Mouse (Mus musculus): Measurements from ENCODE around the gene Rapgef1. TPM values are rescaled to one million over a fixed set of nuclear protein-coding genes. Genes with fewer than 3 reads are reported as not detected.
A peak's percentile ranks its signal among the peaks of the same experiment; 100 is the strongest.

Rapgef1 gene
- polyA plus RNA-seq, 1 experiment from 2014 or later: 11.4 TPM

DNA sequence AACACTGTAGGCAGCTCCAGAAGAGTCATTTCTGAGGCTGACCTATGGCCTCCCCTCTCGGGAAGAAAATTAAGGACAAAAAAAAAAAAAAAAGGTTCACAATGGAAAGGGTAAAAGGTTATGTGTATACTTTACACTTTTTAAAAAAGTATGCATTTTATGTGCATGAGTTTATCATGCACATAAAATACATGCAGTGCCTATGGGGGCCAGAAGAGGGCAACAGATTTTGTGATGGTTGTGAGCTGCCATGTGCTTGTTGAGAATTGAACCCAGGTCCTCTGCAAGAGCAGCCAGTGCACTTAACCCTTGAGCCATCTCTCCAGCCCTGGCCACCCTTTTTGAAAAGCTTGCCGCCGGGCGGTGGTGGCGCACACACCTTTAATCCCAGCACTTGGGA lies 128.3 kb downstream of the Rapgef1 start:
- WGBS: 62% methylated on average over 5 of the region's 5 CpGs
- Histone ChIP-seq H3K27ac (ENCODE audit: low read length) (no peak overlapping the region), H3K27me3 (replicated peaks; ENCODE audit: insufficient read depth, low read length) (peaks cover 26% of the 10 kb centered on the region), H3K9ac (replicated peaks; ENCODE audit: low read depth) (no peak overlapping the region), H3K4me1 (ENCODE audit: insufficient read depth, low read depth, low read length) (no peaks in the 10 kb centered on the region), H3K4me3 (ENCODE audit: low read depth, low read length) (no peak overlapping the region), H3K36me3 (ENCODE audit: insufficient read depth, low read length) (no peaks in the 10 kb centered on the region), H3K4me2 (replicated peaks; ENCODE audit: low read depth, low read length) (no peak overlapping the region), H3K9me3 (ENCODE audit: low read length) (no peaks in the 10 kb centered on the region)
- ATAC-seq (no peak), DNase-seq (ENCODE audit: low spot score) (no peak)
- TF ChIP-seq EP300 (IDR thresholded peaks at IDR 0.05) (no peak), CTCF (IDR thresholded peaks at IDR 0.05) (peak; percentile 52; the same call in 1 of the 2 replicates)

DNA sequence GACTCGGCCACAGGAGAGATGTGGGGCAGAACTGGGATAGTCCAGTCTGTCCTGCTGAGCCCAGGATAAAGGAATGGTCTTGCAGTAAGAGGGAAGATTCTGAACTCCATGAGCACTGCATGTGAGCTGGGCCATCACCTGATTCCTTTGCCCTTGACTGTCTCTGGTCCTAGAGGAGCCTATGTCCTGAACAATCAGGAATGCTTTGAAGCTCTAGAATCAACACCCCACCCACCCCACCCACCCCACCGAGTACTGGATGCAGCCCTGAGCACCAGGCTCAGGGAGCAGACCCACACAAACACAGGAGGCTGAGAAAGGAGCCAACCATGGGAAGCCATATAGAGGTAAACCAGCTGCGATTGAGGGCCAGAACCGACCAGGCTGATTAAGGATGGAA lies 129.0 kb downstream of the Rapgef1 start:
- no peak overlapping the region for H3K27ac ChIP-seq (ENCODE audit: low read length)
- no peak overlapping the region for H3K9ac ChIP-seq (replicated peaks; ENCODE audit: low read depth)
- DNase-seq (ENCODE audit: low spot score) (no peak), ATAC-seq (no peak)
- H3K4me1 ChIP-seq (ENCODE audit: insufficient read depth, low read depth, low read length): no peaks in the 10 kb centered on the region
- TF ChIP-seq EP300 (IDR thresholded peaks at IDR 0.05) (no peak), CTCF (IDR thresholded peaks at IDR 0.05) (no peak)
- peaks cover 26% of the 10 kb centered on the region for H3K27me3 ChIP-seq (replicated peaks; ENCODE audit: insufficient read depth, low read length)
- H3K4me3 ChIP-seq (ENCODE audit: low read depth, low read length): no peak overlapping the region
- no peaks in the 10 kb centered on the region for H3K36me3 ChIP-seq (ENCODE audit: insufficient read depth, low read length)
- 78% methylated on average over 4 of the region's 4 CpGs for WGBS
- H3K9me3 ChIP-seq (ENCODE audit: low read length): no peaks in the 10 kb centered on the region
- H3K4me2 ChIP-seq (replicated peaks; ENCODE audit: low read depth, low read length): no peak overlapping the region

DNA sequence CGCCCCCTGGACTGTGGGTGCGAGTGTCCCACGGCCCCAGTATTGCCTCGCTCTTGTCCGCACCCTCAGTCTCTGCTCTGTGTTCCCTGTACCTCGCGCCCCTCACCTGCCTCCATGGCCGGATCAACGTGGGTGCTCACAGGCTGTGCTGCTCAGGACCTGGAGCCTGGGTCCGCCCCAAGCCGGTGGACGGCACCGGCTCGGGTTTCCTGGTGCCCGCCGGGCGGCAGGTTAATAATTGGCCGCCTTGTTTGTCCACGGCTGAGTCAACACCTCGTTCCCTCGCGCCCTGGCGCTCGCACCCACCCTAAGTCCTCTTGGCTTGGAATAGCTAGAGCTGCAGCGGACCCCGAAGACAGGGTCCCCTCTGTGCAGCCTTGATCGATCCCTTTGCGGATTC lies 132.0 kb downstream of the Rapgef1 start, which contains the start of gene Gm13420:
TSS of gene Gm13420 (minus strand) at position 189 of the 400 bp plus-strand sequence.
- H3K36me3 ChIP-seq (ENCODE audit: insufficient read depth, low read length): no peaks in the 10 kb centered on the region
- H3K27ac ChIP-seq (ENCODE audit: low read length): no peak within 1 kb of the TSS
- no peak within 1 kb of the TSS for H3K9ac ChIP-seq (replicated peaks; ENCODE audit: low read depth)
- no peak for TF ChIP-seq CTCF (IDR thresholded peaks at IDR 0.05)
- no peak for TF ChIP-seq EP300 (IDR thresholded peaks at IDR 0.05)
- no peaks in the 10 kb centered on the region for H3K4me1 ChIP-seq (ENCODE audit: insufficient read depth, low read depth, low read length)
- H3K4me2 ChIP-seq (replicated peaks; ENCODE audit: low read depth, low read length): peak within 1 kb of the TSS; percentile 48
- no peaks in the 10 kb centered on the region for H3K9me3 ChIP-seq (ENCODE audit: low read length)
- 5% methylated on average over 28 of the region's 28 CpGs for whole genome bisulfite sequencing
- peaks cover 22% of the 10 kb centered on the region for H3K27me3 ChIP-seq (replicated peaks; ENCODE audit: insufficient read depth, low read length)
- no peak within 1 kb of the TSS for H3K4me3 ChIP-seq (ENCODE audit: low read depth, low read length)
- DNase-seq (ENCODE audit: low spot score) (peak; percentile 57), ATAC-seq (peak; percentile 67)

DNA sequence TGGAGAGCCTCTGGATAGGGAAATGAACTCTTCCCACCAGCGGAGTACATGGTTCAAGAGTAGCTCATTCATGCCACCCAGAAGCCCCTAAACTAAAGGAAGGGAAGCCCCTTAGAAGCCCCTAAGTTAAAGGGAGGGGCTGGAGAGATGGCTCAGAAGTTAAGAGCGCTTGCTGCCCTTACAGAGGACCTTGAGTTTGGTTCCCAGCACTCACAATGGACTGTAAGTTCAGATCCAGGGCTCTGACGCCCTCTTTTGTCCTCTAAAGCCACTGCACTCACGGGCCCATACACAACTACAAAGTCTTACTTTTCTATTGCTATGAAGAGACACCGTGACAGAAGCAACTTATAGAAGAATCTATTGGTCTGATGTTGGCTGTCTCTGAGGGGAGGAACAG lies 132.9 kb downstream of the Rapgef1 start:
- ATAC-seq (no peak), DNase-seq (ENCODE audit: low spot score) (no peak)
- no peak overlapping the region for H3K9ac ChIP-seq (replicated peaks; ENCODE audit: low read depth)
- H3K27me3 ChIP-seq (replicated peaks; ENCODE audit: insufficient read depth, low read length): peaks cover 17% of the 10 kb centered on the region
- WGBS: 91% methylated on average over 5 of the region's 5 CpGs
- H3K4me2 ChIP-seq (replicated peaks; ENCODE audit: low read depth, low read length): no peak overlapping the region
- no peaks in the 10 kb centered on the region for H3K36me3 ChIP-seq (ENCODE audit: insufficient read depth, low read length)
- H3K4me1 ChIP-seq (ENCODE audit: insufficient read depth, low read depth, low read length): no peaks in the 10 kb centered on the region
- H3K9me3 ChIP-seq (ENCODE audit: low read length): no peaks in the 10 kb centered on the region
- no peak overlapping the region for H3K27ac ChIP-seq (ENCODE audit: low read length)
- H3K4me3 ChIP-seq (ENCODE audit: low read depth, low read length): no peak overlapping the region
- TF ChIP-seq EP300 (IDR thresholded peaks at IDR 0.05): no peak

DNA sequence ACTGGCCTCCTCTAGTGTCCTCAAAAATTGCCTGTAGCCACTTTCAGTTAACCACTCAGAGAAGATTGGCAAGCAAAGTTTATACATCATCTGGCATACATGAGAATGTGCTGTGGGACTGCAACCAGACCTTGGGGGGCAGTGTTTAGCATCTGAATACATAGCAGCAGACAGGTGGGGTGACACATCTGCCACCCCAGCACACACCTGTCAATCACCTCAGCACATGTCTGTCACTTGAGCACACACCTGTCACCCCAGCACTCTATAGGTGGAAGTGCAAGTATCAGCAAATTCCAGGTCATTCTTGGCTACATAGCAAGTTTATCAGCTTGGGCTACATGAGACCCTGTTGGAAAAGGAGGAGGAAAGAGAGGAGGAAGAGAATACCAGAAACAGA lies 136.2 kb downstream of the Rapgef1 start:
- TF ChIP-seq EP300 (IDR thresholded peaks at IDR 0.05) (no peak), CTCF (IDR thresholded peaks at IDR 0.05) (no peak)
- DNase-seq (ENCODE audit: low spot score) (no peak), ATAC-seq (no peak)
- no peaks in the 10 kb centered on the region for H3K4me1 ChIP-seq (ENCODE audit: insufficient read depth, low read depth, low read length)
- no peak overlapping the region for H3K9ac ChIP-seq (replicated peaks; ENCODE audit: low read depth)
- H3K9me3 ChIP-seq (ENCODE audit: low read length): no peaks in the 10 kb centered on the region
- H3K4me2 ChIP-seq (replicated peaks; ENCODE audit: low read depth, low read length): no peak overlapping the region
- H3K4me3 ChIP-seq (ENCODE audit: low read depth, low read length): no peak overlapping the region
- H3K36me3 ChIP-seq (ENCODE audit: insufficient read depth, low read length): no peaks in the 10 kb centered on the region
- H3K27me3 ChIP-seq (replicated peaks; ENCODE audit: insufficient read depth, low read length): peaks cover 13% of the 10 kb centered on the region
- no peak overlapping the region for H3K27ac ChIP-seq (ENCODE audit: low read length)

DNA sequence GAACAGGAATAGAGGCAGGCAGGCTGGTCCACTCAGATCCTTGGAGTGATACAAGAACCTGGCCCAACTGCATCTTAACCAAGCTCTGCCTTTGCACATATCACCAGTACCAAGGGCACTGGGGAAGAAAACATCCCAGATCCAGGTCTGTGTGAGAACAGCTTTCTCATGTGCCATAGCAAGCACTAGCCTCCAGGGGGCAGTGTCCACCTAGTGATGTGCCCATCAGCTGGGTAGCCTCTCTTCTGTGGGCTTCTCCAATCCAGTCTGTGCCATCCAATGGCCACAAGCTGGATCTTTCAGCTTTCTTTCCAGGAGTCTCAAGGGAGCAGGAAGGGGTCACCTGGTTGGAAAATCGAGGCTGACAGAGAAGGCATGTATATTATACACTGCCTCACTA lies 145.3 kb downstream of the Rapgef1 start:
- no peak overlapping the region for H3K4me3 ChIP-seq (ENCODE audit: low read depth, low read length)
- no peaks in the 10 kb centered on the region for H3K4me1 ChIP-seq (ENCODE audit: insufficient read depth, low read depth, low read length)
- H3K36me3 ChIP-seq (ENCODE audit: insufficient read depth, low read length): no peaks in the 10 kb centered on the region
- no peak for TF ChIP-seq EP300 (IDR thresholded peaks at IDR 0.05)
- peak; percentile 96 for TF ChIP-seq CTCF (IDR thresholded peaks at IDR 0.05)
- no peak overlapping the region for H3K4me2 ChIP-seq (replicated peaks; ENCODE audit: low read depth, low read length)
- H3K27ac ChIP-seq (ENCODE audit: low read length): no peak overlapping the region
- ATAC-seq (peak; percentile 73), DNase-seq (ENCODE audit: low spot score) (peak; percentile 80)
- 0% methylated on average over 1 of the region's 1 CpGs for WGBS
- H3K27me3 ChIP-seq (replicated peaks; ENCODE audit: insufficient read depth, low read length): no peaks in the 10 kb centered on the region
- H3K9ac ChIP-seq (replicated peaks; ENCODE audit: low read depth): no peak overlapping the region
- H3K9me3 ChIP-seq (ENCODE audit: low read length): no peaks in the 10 kb centered on the region

All from lung, postnatal 0 days (tissue).